Mouse (Mus musculus) embryonic facial prominence, embryonic 10.5 days (tissue): ENCODE measurements around the gene Olfr435. TPM values are rescaled to one million over a fixed set of nuclear protein-coding genes. Genes with fewer than 3 reads are reported as not detected.
"Not testable (repeated sequence)": the region's sequence is repeated elsewhere in the genome, so short reads cannot be mapped to it uniquely, and the experiment has no call there.

Experiments
- DNase-seq: peaks from one replicate; pipeline ENCODE4 v3.0.0-alpha.2; 2017; ENCODE audit warnings: low spot score
- H3K27ac ChIP-seq: fragments of 300-500 bp; sonication (generic); replicated peaks from 2 replicates; pipeline ENCODE4 v1.5.1; 2016; ENCODE audit warnings: mild to moderate bottlenecking
- H3K27me3 ChIP-seq: fragments of 300-500 bp; sonication (generic); replicated peaks from 2 replicates; pipeline ENCODE4 v1.6.1; 2016; ENCODE audit warnings: low read depth, mild to moderate bottlenecking; ENCODE audit not compliant: poor library complexity, severe bottlenecking
- H3K36me3 ChIP-seq: fragments of 300-500 bp; sonication (generic); replicated peaks from 2 replicates; pipeline ENCODE4 v1.6.1; 2016; ENCODE audit warnings: mild to moderate bottlenecking, moderate library complexity
- H3K4me1 ChIP-seq: fragments of 300-500 bp; sonication (generic); 2 replicates; pipeline ENCODE4 v1.6.1; 2016
- H3K4me3 ChIP-seq: fragments of 300-500 bp; sonication (generic); 2 replicates; pipeline ENCODE4 v1.5.1; 2016; ENCODE audit warnings: mild to moderate bottlenecking, moderate library complexity
- H3K9me3 ChIP-seq: fragments of 300-500 bp; sonication (generic); 2 replicates; pipeline ENCODE4 v1.6.1; 2016; ENCODE audit warnings: mild to moderate bottlenecking
- WGBS: fragments of 180-500 bp; shearing (Covaris S2); methylation state at CpG from one replicate; pipeline ENCODE4 v1.1.7; 2016; 5-methylcytosine and 5-hydroxymethylcytosine counted together
- polyA plus RNA-seq: library from polyadenylated mRNA; unstranded; fragments of >200 nt; fragmentation: Nextera tagmentation; extraction: Ambion mirVana; gene quantifications from 2 replicates; pipeline ENCODE4 v1.2.1, GENCODE M21; 2016

Olfr435 gene
- not detected in 2 replicates for polyA plus RNA-seq

DNA sequence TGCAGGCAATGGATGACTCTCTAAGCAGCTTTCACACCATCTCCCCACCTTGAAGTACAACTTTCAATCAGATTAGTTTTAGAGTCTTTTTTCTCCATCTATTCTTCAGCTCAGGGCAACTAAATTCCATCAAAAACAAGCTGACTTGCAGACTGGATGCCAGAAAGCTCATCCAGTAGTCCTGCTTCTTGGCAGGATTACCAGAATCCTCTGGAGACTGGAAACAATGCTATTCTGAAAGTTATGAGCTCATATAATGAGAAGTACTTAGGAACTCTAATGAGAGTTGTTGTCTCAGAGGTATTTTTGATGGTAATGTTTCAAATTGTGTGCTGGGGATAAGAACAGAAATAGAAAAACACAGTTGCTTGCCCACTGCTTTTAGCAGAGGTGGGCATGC, at the start of gene Olfr435:
TSS of gene Olfr435 (plus strand) at position 366 of the 400 bp plus-strand sequence.
- no peak within 1 kb of the TSS for H3K4me3 ChIP-seq
- no peaks in the 10 kb centered on the region for H3K27me3 ChIP-seq
- no peaks in the 10 kb centered on the region for H3K36me3 ChIP-seq

DNA sequence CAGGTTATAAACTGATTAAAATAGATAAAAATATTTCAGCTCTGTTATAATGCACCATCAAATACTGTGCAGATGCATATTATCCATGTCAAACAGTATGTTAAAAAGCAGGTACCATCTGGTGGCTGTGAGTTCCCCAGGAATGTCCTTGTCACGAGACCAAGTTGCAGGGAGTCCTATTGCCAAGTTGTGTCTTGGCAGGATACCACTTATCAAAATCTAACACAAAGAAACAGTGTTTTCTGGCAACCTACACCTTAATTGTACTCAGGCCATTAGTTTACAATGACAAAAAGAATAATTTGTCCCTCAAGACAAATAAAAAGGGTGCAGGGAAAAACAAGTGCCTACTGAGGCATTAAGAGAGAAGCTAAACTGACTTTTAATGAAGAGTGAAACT, 37.4 kb upstream of the Olfr435 start:
- Histone ChIP-seq H3K36me3 (no peaks in the 10 kb centered on the region), H3K27ac (no peak overlapping the region), H3K9me3 (no peaks in the 10 kb centered on the region), H3K4me1 (no peaks in the 10 kb centered on the region), H3K27me3 (no peaks in the 10 kb centered on the region), H3K4me3 (no peak overlapping the region)
- no peak for DNase-seq
- 74% methylated on average over 1 of the region's 1 CpGs for WGBS

More for the DNA sequence above, at the start of gene Olfr435:
- H3K27ac ChIP-seq = no peak within 1 kb of the TSS
- no peak for DNase-seq
- H3K9me3 ChIP-seq = no peaks in the 10 kb centered on the region
- H3K4me1 ChIP-seq = no peaks in the 10 kb centered on the region

DNA sequence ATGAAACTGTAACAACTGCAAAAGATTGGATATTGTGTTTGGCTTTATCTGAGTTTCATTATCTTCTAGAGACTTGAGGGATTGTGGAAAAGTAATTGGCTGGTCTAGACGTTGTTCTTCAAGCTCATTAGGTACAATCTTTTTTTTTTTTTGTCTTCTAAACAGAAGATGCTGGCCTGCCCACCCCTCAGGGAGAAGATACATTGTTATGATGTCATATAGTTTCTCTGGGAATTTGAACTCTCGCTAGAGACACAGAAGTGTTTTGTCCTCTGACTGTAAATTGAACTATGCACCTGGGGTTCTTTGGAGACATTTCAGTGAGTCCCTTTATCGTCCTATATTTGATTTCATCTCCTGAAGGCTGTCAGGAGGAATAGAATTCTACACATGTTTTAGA, 34.0 kb upstream of the Olfr435 start, which contains the start of gene Olfr437:
TSS of gene Olfr437 (plus strand) at position 301 of the 400 bp plus-strand sequence.
- Histone ChIP-seq H3K27me3 (no peaks in the 10 kb centered on the region), H3K4me1 (no peaks in the 10 kb centered on the region), H3K4me3 (no peak within 1 kb of the TSS), H3K36me3 (no peaks in the 10 kb centered on the region), H3K9me3 (no peaks in the 10 kb centered on the region), H3K27ac (no peak within 1 kb of the TSS)
- WGBS = 71% methylated on average over 3 of the region's 3 CpGs
- no peak for DNase-seq

GRCm38 (mm10) chr6:43167246-43167645, 29.7 kb upstream of the Olfr435 start:
- 94% methylated on average over 4 of the region's 4 CpGs for WGBS
- Histone ChIP-seq H3K36me3 (no peaks in the 10 kb centered on the region), H3K27me3 (no peaks in the 10 kb centered on the region), H3K9me3 (no peaks in the 10 kb centered on the region), H3K27ac (no peak overlapping the region), H3K4me3 (no peak overlapping the region), H3K4me1 (no peaks in the 10 kb centered on the region)
- DNase-seq = no peak

GRCm38 (mm10) chr6:43171840-43172239, 25.1 kb upstream of the Olfr435 start, which contains the start of gene Olfr13:
Gene Olfr13 (plus strand): TSS chr6:43172140.
- no peak for DNase-seq
- H3K27me3 ChIP-seq = no peaks in the 10 kb centered on the region
- H3K4me1 ChIP-seq = no peaks in the 10 kb centered on the region
- WGBS = 83% methylated on average over 4 of the region's 4 CpGs
- no peaks in the 10 kb centered on the region for H3K36me3 ChIP-seq
- H3K27ac ChIP-seq = no peak within 1 kb of the TSS
- no peak within 1 kb of the TSS for H3K4me3 ChIP-seq
- H3K9me3 ChIP-seq = no peaks in the 10 kb centered on the region

GRCm38 (mm10) chr6:43178129-43178528, 18.8 kb upstream of the Olfr435 start:
- Histone ChIP-seq H3K9me3 (no peaks in the 10 kb centered on the region), H3K4me3 (no peak overlapping the region), H3K27me3 (no peaks in the 10 kb centered on the region), H3K27ac (no peak overlapping the region), H3K36me3 (no peaks in the 10 kb centered on the region), H3K4me1 (no peaks in the 10 kb centered on the region)
- 85% methylated on average over 1 of the region's 1 CpGs for WGBS
- no peak for DNase-seq

DNA sequence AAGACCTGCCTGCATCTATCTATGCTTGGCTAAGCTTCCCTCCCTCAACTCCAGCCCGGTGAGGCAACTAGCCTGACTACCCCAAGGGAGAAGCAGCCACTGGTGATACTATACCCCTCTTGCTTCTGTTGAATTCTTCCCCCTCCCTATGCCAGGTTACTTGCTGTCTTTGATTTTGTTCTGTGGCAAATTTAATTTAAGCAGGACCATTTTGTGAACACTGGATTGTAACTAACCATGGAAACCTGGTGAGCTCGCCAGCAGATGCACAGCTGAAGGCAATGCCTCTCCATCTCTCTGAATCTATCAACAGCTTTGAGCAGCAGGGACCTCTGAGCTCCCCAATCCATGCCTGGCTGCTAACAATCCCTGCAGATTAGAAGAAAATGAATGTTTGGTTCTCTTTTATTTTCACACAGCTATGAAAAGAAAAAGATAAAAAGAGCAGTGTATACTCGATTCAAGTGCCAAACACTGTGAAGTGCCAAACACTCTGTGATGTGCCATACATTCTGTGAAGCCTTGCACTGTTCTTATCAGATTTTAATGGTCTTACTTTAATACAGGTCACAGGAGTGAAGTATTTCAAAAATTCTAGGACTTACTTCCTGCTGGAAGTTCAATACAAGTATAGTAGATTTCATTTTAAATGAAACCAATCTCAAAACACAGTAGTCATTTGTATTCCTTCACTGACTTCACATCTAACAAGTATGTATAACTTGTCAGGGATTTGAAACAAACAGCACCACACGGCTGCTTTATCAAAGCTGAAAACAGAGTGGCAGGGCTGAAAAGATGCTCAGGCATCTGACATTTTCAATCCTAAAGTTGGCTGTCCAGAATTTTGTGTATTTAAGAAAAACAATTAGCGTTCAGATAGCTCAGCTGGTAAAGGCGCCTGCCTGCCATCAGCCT, 18.1 kb upstream of the Olfr435 start:
- no peaks in the 10 kb centered on the region for H3K27me3 ChIP-seq
- no peak overlapping the region for H3K27ac ChIP-seq
- H3K4me1 ChIP-seq = no peaks in the 10 kb centered on the region
- H3K36me3 ChIP-seq = no peaks in the 10 kb centered on the region
- H3K4me3 ChIP-seq = no peak overlapping the region
- WGBS = 73% methylated on average over 6 of the region's 6 CpGs
- no peaks in the 10 kb centered on the region for H3K9me3 ChIP-seq
- no peak for DNase-seq

DNA sequence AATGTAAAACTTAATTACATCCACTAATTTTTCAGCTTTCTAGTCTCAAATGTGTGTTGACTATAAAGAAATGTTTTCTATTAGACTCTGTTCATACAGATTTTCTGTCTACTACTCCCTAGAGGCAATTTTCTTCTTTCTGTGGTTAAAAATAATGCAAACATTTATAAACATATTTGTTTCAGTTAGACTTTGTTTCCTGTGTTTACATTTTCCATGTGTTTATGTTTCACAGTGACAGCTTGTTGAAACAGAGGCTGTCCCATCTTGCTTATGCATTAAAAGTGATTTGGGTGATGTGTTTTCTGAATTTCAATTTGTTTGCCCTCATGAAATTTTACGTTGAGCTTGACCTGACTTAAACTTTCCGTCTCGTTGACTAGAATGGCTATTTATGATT, 6.0 kb upstream of the Olfr435 start:
- no peak overlapping the region for H3K4me3 ChIP-seq
- H3K4me1 ChIP-seq = no peaks in the 10 kb centered on the region
- H3K36me3 ChIP-seq = no peaks in the 10 kb centered on the region
- no peaks in the 10 kb centered on the region for H3K27me3 ChIP-seq
- no peak overlapping the region for H3K27ac ChIP-seq
- no peaks in the 10 kb centered on the region for H3K9me3 ChIP-seq
- no peak for DNase-seq
- WGBS = 85% methylated on average over 3 of the region's 3 CpGs

GRCm38 (mm10) chr6:43198094-43198493, 1.1 kb downstream of the Olfr435 start:
- H3K4me3 ChIP-seq = no peak overlapping the region
- H3K27ac ChIP-seq = no peak overlapping the region
- H3K4me1 ChIP-seq = no peaks in the 10 kb centered on the region
- H3K36me3 ChIP-seq = no peaks in the 10 kb centered on the region
- no peak for DNase-seq
- no peaks in the 10 kb centered on the region for H3K27me3 ChIP-seq
- H3K9me3 ChIP-seq = no peaks in the 10 kb centered on the region
- WGBS = 82% methylated on average over 3 of the region's 3 CpGs

- no peak overlapping the region for H3K27ac ChIP-seq
- DNase-seq = no peak
- no peak overlapping the region for H3K4me3 ChIP-seq
- H3K4me1 ChIP-seq = no peaks in the 10 kb centered on the region
- no peaks in the 10 kb centered on the region for H3K36me3 ChIP-seq
- no peaks in the 10 kb centered on the region for H3K9me3 ChIP-seq
- no peaks in the 10 kb centered on the region for H3K27me3 ChIP-seq
Measured at GRCm38 (mm10) chr6:43202786-43203185, 5.8 kb downstream of the Olfr435 start.

DNA sequence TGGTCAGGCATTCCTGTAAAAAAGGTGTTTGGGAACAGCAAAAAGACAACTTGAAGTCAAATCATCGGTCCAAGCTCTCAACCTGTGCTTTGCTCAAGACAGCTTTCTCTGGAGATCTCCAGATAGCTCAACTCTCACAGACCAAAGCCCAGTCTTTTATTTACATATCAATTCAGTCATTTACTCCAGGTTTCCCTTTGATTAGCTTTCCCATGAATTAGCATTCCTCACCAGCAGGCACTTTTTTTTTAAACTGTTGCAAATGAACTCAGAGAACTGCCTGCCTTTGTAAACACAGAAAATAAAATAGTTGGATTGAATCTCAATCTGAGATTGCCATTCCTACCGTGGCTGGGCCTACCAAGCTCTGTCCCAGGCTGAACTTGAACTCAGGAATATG, 8.4 kb downstream of the Olfr435 start:
- Histone ChIP-seq H3K4me3 (no peak overlapping the region), H3K27me3 (no peaks in the 10 kb centered on the region)
- WGBS = 36% methylated on average over 2 of the region's 2 CpGs

GRCm38 (mm10) chr6:43212873-43213272, 15.9 kb downstream of the Olfr435 start, which contains the start of gene Olfr434:
Gene Olfr434 (plus strand): TSS chr6:43213021.
- not testable (repeated sequence) for H3K4me3 ChIP-seq, H3K27ac ChIP-seq, H3K4me1 ChIP-seq, H3K9me3 ChIP-seq, DNase-seq, H3K36me3 ChIP-seq, H3K27me3 ChIP-seq

More for the DNA sequence above, 8.4 kb downstream of the Olfr435 start:
- no peaks in the 10 kb centered on the region for H3K36me3 ChIP-seq
- H3K9me3 ChIP-seq = no peaks in the 10 kb centered on the region
- H3K4me1 ChIP-seq = no peaks in the 10 kb centered on the region
- DNase-seq = no peak
- H3K27ac ChIP-seq = no peak overlapping the region

- DNase-seq, H3K36me3 ChIP-seq: not testable (repeated sequence)
- 88% methylated on average over 1 of the region's 1 CpGs for WGBS
Measured at GRCm38 (mm10) chr6:43231255-43231654, 34.3 kb downstream of the Olfr435 start, which contains the start of gene Olfr47. Gene Olfr47 (plus strand): TSS chr6:43231529.

More at GRCm38 (mm10) chr6:43231255-43231654, 34.3 kb downstream of the Olfr435 start, which contains the start of gene Olfr47:
- not testable (repeated sequence) for H3K4me3 ChIP-seq, H3K27ac ChIP-seq, H3K9me3 ChIP-seq, H3K4me1 ChIP-seq, H3K27me3 ChIP-seq
